Mouse (Mus musculus): Measurements from ENCODE around the gene Clk3. TPM values are rescaled to one million over a fixed set of nuclear protein-coding genes. Genes with fewer than 3 reads are reported as not detected.
"Not testable (repeated sequence)": the region's sequence is repeated elsewhere in the genome, so short reads cannot be mapped to it uniquely, and the experiment has no call there.

Clk3 gene
- polyA plus RNA-seq, 2 experiments = 88.0 to 136 TPM

GRCm38 (mm10) chr9:57712194-57712593 is 53.5 kb downstream of the Clk3 start:
- ATAC-seq (ENCODE audit: insufficient read depth) (no peak), DNase-seq (ENCODE audit: low read depth in 3 of 3, low spot score in 3 of 3) (no peak)
- WGBS (ENCODE audit: insufficient replicate concordance) = 56% methylated on average over 2 of the region's 2 CpGs
- peaks cover 3% of the 10 kb centered on the region for H3K9me3 ChIP-seq (ENCODE audit: control insufficient read depth, low read length)
- no peak overlapping the region for H3K9ac ChIP-seq (replicated peaks)
- no peak overlapping the region for H3K27ac ChIP-seq
- H3K27me3 ChIP-seq (ENCODE audit: control insufficient read depth, insufficient read depth, low read length) = no peaks in the 10 kb centered on the region
- H3K4me2 ChIP-seq (ENCODE audit: low read depth) = no peak overlapping the region
- TF ChIP-seq CTCF (IDR thresholded peaks at IDR 0.05; ENCODE audit: low read depth) (peak; percentile 50), EP300 (IDR thresholded peaks at IDR 0.05; ENCODE audit: low read depth) (no peak)
- H3K4me1 ChIP-seq (replicated peaks; ENCODE audit: control insufficient read depth in 2 of 2, insufficient read depth in 2 of 2, low read length in 1 of 2) = peaks cover 4 to 9% of the 10 kb centered on the region in 2 experiments; a peak in 3 of 4 replicates
- H3K4me3 ChIP-seq (ENCODE audit: insufficient read depth in 1 of 2, low read depth in 2 of 2, low read length in 2 of 2) = no peak overlapping the region
- peaks cover 23% of the 10 kb centered on the region for H3K36me3 ChIP-seq (replicated peaks; ENCODE audit: control insufficient read depth, insufficient read depth, low read depth)

- not testable (repeated sequence) for H3K27ac ChIP-seq; ATAC-seq (ENCODE audit: insufficient read depth)
- WGBS (ENCODE audit: insufficient replicate concordance) = 77% methylated on average over 5 of the region's 5 CpGs
Measured at GRCm38 (mm10) chr9:57710214-57710613, 55.4 kb downstream of the Clk3 start.

GRCm38 (mm10) chr9:57708720-57709274 is 56.9 kb downstream of the Clk3 start:
- H3K4me2 ChIP-seq (ENCODE audit: low read depth) = peak overlapping the region; percentile 89
- 2% methylated on average over 39 of the region's 39 CpGs for whole genome bisulfite sequencing (ENCODE audit: insufficient replicate concordance)
- no peaks in the 10 kb centered on the region for H3K27me3 ChIP-seq (ENCODE audit: control insufficient read depth, insufficient read depth, low read length)
- peak overlapping the region; percentile 92 for H3K9ac ChIP-seq (replicated peaks)
- peak overlapping the region; percentile 77 for H3K27ac ChIP-seq
- H3K9me3 ChIP-seq (ENCODE audit: control insufficient read depth, low read length) = peaks cover 3% of the 10 kb centered on the region
- H3K4me3 ChIP-seq (ENCODE audit: insufficient read depth in 1 of 2, low read depth in 2 of 2, low read length in 2 of 2) = peak overlapping the region; percentile 85 to 94
- peaks cover 4% of the 10 kb centered on the region for H3K36me3 ChIP-seq (replicated peaks; ENCODE audit: control insufficient read depth, insufficient read depth, low read depth)
- DNase-seq (ENCODE audit: low read depth in 3 of 3, low spot score in 3 of 3) (peak; percentile 24 to 41 (median 31)), ATAC-seq (ENCODE audit: insufficient read depth) (peak; percentile 81)
- TF ChIP-seq EP300 (IDR thresholded peaks at IDR 0.05; ENCODE audit: low read depth) (no peak), CTCF (IDR thresholded peaks at IDR 0.05; ENCODE audit: low read depth) (no peak)
- H3K4me1 ChIP-seq (replicated peaks; ENCODE audit: control insufficient read depth in 2 of 2, insufficient read depth in 2 of 2, low read length in 1 of 2) = peaks cover 4 to 9% of the 10 kb centered on the region in 2 experiments; a peak in 3 of 4 replicates

More at GRCm38 (mm10) chr9:57710214-57710613, 55.4 kb downstream of the Clk3 start:
- not testable (repeated sequence) for H3K4me3 ChIP-seq (ENCODE audit: insufficient read depth in 1 of 2, low read depth in 2 of 2, low read length in 2 of 2); DNase-seq (ENCODE audit: low read depth in 3 of 3, low spot score in 3 of 3); H3K9ac ChIP-seq (replicated peaks); H3K4me1 ChIP-seq (replicated peaks; ENCODE audit: control insufficient read depth in 2 of 2, insufficient read depth in 2 of 2, low read length in 1 of 2); H3K9me3 ChIP-seq (ENCODE audit: control insufficient read depth, low read length); H3K4me2 ChIP-seq (ENCODE audit: low read depth); H3K27me3 ChIP-seq (ENCODE audit: control insufficient read depth, insufficient read depth, low read length); H3K36me3 ChIP-seq (replicated peaks; ENCODE audit: control insufficient read depth, insufficient read depth, low read depth)

- H3K27me3 ChIP-seq (ENCODE audit: control insufficient read depth, insufficient read depth, low read length) = no peaks in the 10 kb centered on the region
- H3K4me2 ChIP-seq (ENCODE audit: low read depth) = peak within 1 kb of the TSS; percentile 89
- peak; percentile 69 to 75 (median 69) for DNase-seq (ENCODE audit: low read depth in 3 of 3, low spot score in 3 of 3)
- H3K27ac ChIP-seq = peak within 1 kb of the TSS; percentile 77
- H3K9ac ChIP-seq (replicated peaks) = peak within 1 kb of the TSS; percentile 92
- H3K4me3 ChIP-seq (ENCODE audit: insufficient read depth in 1 of 2, low read depth in 2 of 2, low read length in 2 of 2) = peak within 1 kb of the TSS; percentile 85 to 94
- peaks cover 3% of the 10 kb centered on the region for H3K9me3 ChIP-seq (ENCODE audit: control insufficient read depth, low read length)
- TF ChIP-seq EP300 (IDR thresholded peaks at IDR 0.05; ENCODE audit: low read depth) = no peak
- no peak for TF ChIP-seq CTCF (IDR thresholded peaks at IDR 0.05; ENCODE audit: low read depth)
- H3K36me3 ChIP-seq (replicated peaks; ENCODE audit: control insufficient read depth, insufficient read depth, low read depth) = peaks cover under 1% of the 10 kb centered on the region; the same call in 1 of the 2 replicates
- ATAC-seq (ENCODE audit: insufficient read depth) = peak; percentile 86
- WGBS (ENCODE audit: insufficient replicate concordance) = under 1% methylated on average over 23 of the region's 23 CpGs
- H3K4me1 ChIP-seq (replicated peaks; ENCODE audit: control insufficient read depth in 2 of 2, insufficient read depth in 2 of 2, low read length in 1 of 2) = peaks cover 4 to 9% of the 10 kb centered on the region in 2 experiments; a peak in 3 of 4 replicates
Measured at GRCm38 (mm10) chr9:57708068-57708719, 57.5 kb downstream of the Clk3 start, which contains the start of gene Edc3. Gene Edc3 (plus strand): TSS chr9:57708540.

- H3K27me3 ChIP-seq (ENCODE audit: control insufficient read depth, insufficient read depth, low read length) = no peaks in the 10 kb centered on the region
- H3K9ac ChIP-seq (replicated peaks) = no peak overlapping the region
- no peak overlapping the region for H3K27ac ChIP-seq
- TF ChIP-seq EP300 (IDR thresholded peaks at IDR 0.05; ENCODE audit: low read depth) = no peak
- TF ChIP-seq CTCF (IDR thresholded peaks at IDR 0.05; ENCODE audit: low read depth) = no peak
- H3K4me1 ChIP-seq (replicated peaks; ENCODE audit: control insufficient read depth in 2 of 2, insufficient read depth in 2 of 2, low read length in 1 of 2) = peaks cover 4 to 9% of the 10 kb centered on the region in 2 experiments; a peak in 3 of 4 replicates
- H3K4me2 ChIP-seq (ENCODE audit: low read depth) = no peak overlapping the region
- peaks cover 3% of the 10 kb centered on the region for H3K9me3 ChIP-seq (ENCODE audit: control insufficient read depth, low read length)
- DNase-seq (ENCODE audit: low read depth in 3 of 3, low spot score in 3 of 3) (no peak), ATAC-seq (ENCODE audit: insufficient read depth) (no peak)
- no peak overlapping the region for H3K4me3 ChIP-seq (ENCODE audit: insufficient read depth in 1 of 2, low read depth in 2 of 2, low read length in 2 of 2)
- H3K36me3 ChIP-seq (replicated peaks; ENCODE audit: control insufficient read depth, insufficient read depth, low read depth) = no peaks in the 10 kb centered on the region
- 64% methylated on average over 3 of the region's 3 CpGs for WGBS (ENCODE audit: insufficient replicate concordance)
Measured at GRCm38 (mm10) chr9:57706496-57706895, 59.2 kb downstream of the Clk3 start.

Other genes with a start within 250 kb of the Clk3 start
- 104 and 121 TPM in 2 replicates for gene Cox5a, start 244.6 kb downstream of the Clk3 start, polyA plus RNA-seq (2012; rRNA removed)
- gene Cox5a, start 244.6 kb downstream of the Clk3 start, polyA plus RNA-seq (2014; fragmentation: Nextera tagmentation; extraction: Ambion mirVana) = 316 and 317 TPM in 2 replicates
- gene Fam219b, start 228.3 kb downstream of the Clk3 start, polyA plus RNA-seq (2012; rRNA removed) = 2.0 and 3.1 TPM in 2 replicates
- 4.8 and 5.9 TPM in 2 replicates for gene Fam219b, start 228.3 kb downstream of the Clk3 start, polyA plus RNA-seq (2014; fragmentation: Nextera tagmentation; extraction: Ambion mirVana)
- gene Mpi, start 213.1 kb downstream of the Clk3 start, polyA plus RNA-seq (2012; rRNA removed) = 8.1 and 8.5 TPM in 2 replicates
- gene Mpi, start 213.1 kb downstream of the Clk3 start, polyA plus RNA-seq (2014; fragmentation: Nextera tagmentation; extraction: Ambion mirVana) = 6.7 and 7.9 TPM in 2 replicates
- gene Scamp2, start 204.9 kb downstream of the Clk3 start, polyA plus RNA-seq (2012; rRNA removed) = 13.9 and 15.6 TPM in 2 replicates
- gene Scamp2, start 204.9 kb downstream of the Clk3 start, polyA plus RNA-seq (2014; fragmentation: Nextera tagmentation; extraction: Ambion mirVana) = 20.7 and 21.1 TPM in 2 replicates
- 4.5 and 5.1 TPM in 2 replicates for gene Ulk3, start 176.4 kb downstream of the Clk3 start, polyA plus RNA-seq (2012; rRNA removed)
- 2.0 and 2.3 TPM in 2 replicates for gene Ulk3, start 176.4 kb downstream of the Clk3 start, polyA plus RNA-seq (2014; fragmentation: Nextera tagmentation; extraction: Ambion mirVana)
- not detected in 2 replicates for gene Cplx3, start 159.6 kb downstream of the Clk3 start, polyA plus RNA-seq (2012; rRNA removed)
- gene Cplx3, start 159.6 kb downstream of the Clk3 start, polyA plus RNA-seq (2014; fragmentation: Nextera tagmentation; extraction: Ambion mirVana) = not detected in 2 replicates
- not detected in 2 replicates for gene Lman1l, start 145.1 kb downstream of the Clk3 start, polyA plus RNA-seq (2012; rRNA removed)
- gene Lman1l, start 145.1 kb downstream of the Clk3 start, polyA plus RNA-seq (2014; fragmentation: Nextera tagmentation; extraction: Ambion mirVana) = not detected in 2 replicates
- 22.7 and 26.3 TPM in 2 replicates for gene Csk, start 112.2 kb downstream of the Clk3 start, polyA plus RNA-seq (2012; rRNA removed)
- 11.1 and 13.8 TPM in 2 replicates for gene Csk, start 112.2 kb downstream of the Clk3 start, polyA plus RNA-seq (2014; fragmentation: Nextera tagmentation; extraction: Ambion mirVana)
- 0.06 and 0.11 TPM in 2 replicates for gene Cyp1a2, start 82.2 kb downstream of the Clk3 start, polyA plus RNA-seq (2012; rRNA removed)
- 0.11 and 0.18 TPM in 2 replicates for gene Cyp1a2, start 82.2 kb downstream of the Clk3 start, polyA plus RNA-seq (2014; fragmentation: Nextera tagmentation; extraction: Ambion mirVana)
- gene Cyp1a1, start 77.9 kb downstream of the Clk3 start, polyA plus RNA-seq (2012; rRNA removed) = 0.13 and 0.15 TPM in 2 replicates
- not detected in 2 replicates for gene Cyp1a1, start 77.9 kb downstream of the Clk3 start, polyA plus RNA-seq (2014; fragmentation: Nextera tagmentation; extraction: Ambion mirVana)
- gene Edc3, start 57.3 kb downstream of the Clk3 start, polyA plus RNA-seq (2012; rRNA removed) = 6.9 and 7.2 TPM in 2 replicates
- 10.3 and 12.8 TPM in 2 replicates for gene Edc3, start 57.3 kb downstream of the Clk3 start, polyA plus RNA-seq (2014; fragmentation: Nextera tagmentation; extraction: Ambion mirVana)
- 7.8 and 9.3 TPM in 2 replicates for gene Arid3b, start 70.9 kb upstream of the Clk3 start, polyA plus RNA-seq (2012; rRNA removed)
- gene Arid3b, start 70.9 kb upstream of the Clk3 start, polyA plus RNA-seq (2014; fragmentation: Nextera tagmentation; extraction: Ambion mirVana) = 8.5 and 9.3 TPM in 2 replicates
- gene Ubl7, start 145.1 kb upstream of the Clk3 start, polyA plus RNA-seq (2012; rRNA removed) = 25.4 and 35.6 TPM in 2 replicates
- 44.8 and 46.6 TPM in 2 replicates for gene Ubl7, start 145.1 kb upstream of the Clk3 start, polyA plus RNA-seq (2014; fragmentation: Nextera tagmentation; extraction: Ambion mirVana)
- gene Sema7a, start 174.3 kb upstream of the Clk3 start, polyA plus RNA-seq (2012; rRNA removed) = 0.08 and 0.14 TPM in 2 replicates
- not detected in 2 replicates for gene Sema7a, start 174.3 kb upstream of the Clk3 start, polyA plus RNA-seq (2014; fragmentation: Nextera tagmentation; extraction: Ambion mirVana)
- gene Cyp11a1, start 240.6 kb upstream of the Clk3 start, polyA plus RNA-seq (2012; rRNA removed) = 0.32 and 0.37 TPM in 2 replicates
- gene Cyp11a1, start 240.6 kb upstream of the Clk3 start, polyA plus RNA-seq (2014; fragmentation: Nextera tagmentation; extraction: Ambion mirVana) = 0.49 and 0.55 TPM in 2 replicates